Mouse (Mus musculus) forebrain, embryonic 13.5 days (tissue): ENCODE measurements around the gene Mt2. TPM values are rescaled to one million over a fixed set of nuclear protein-coding genes. Genes with fewer than 3 reads are reported as not detected.

ENCODE experiments used
- ATAC-seq: fragments of 200-750 bp; cut with Nextera tagmentation; 2 replicates; pipeline ENCODE4 v1.8.0; 2017
- H3K27ac ChIP-seq: fragments of 300-500 bp; sonication (generic); 2 replicates; pipeline ENCODE4 v1.5.1; 2015; ENCODE audit warnings: inconsistent platforms, mild to moderate bottlenecking, moderate library complexity
- H3K27me3 ChIP-seq: fragments of 300-500 bp; sonication (generic); 2 replicates; pipeline ENCODE4 v1.6.1; 2015; ENCODE audit warnings: mild to moderate bottlenecking, inconsistent platforms
- H3K36me3 ChIP-seq: fragments of 300-500 bp; sonication (generic); 2 replicates; pipeline ENCODE4 v1.6.1; 2015; ENCODE audit warnings: mild to moderate bottlenecking, inconsistent platforms; ENCODE audit not compliant: poor library complexity, severe bottlenecking
- H3K4me1 ChIP-seq: fragments of 300-500 bp; sonication (generic); 2 replicates; pipeline ENCODE4 v1.6.1; 2015; ENCODE audit warnings: inconsistent platforms
- H3K4me2 ChIP-seq: fragments of 300-500 bp; sonication (generic); 2 replicates; pipeline ENCODE4 v1.6.1; 2015; ENCODE audit warnings: inconsistent platforms, mild to moderate bottlenecking, moderate library complexity
- H3K4me3 ChIP-seq: fragments of 300-500 bp; sonication (generic); 2 replicates; pipeline ENCODE4 v1.5.1; 2015; ENCODE audit warnings: mild to moderate bottlenecking, inconsistent platforms
- H3K9ac ChIP-seq: fragments of 300-500 bp; sonication (generic); 2 replicates; pipeline ENCODE4 v1.6.1; 2015; ENCODE audit warnings: mild to moderate bottlenecking, inconsistent platforms
- H3K9me3 ChIP-seq: fragments of 300-500 bp; sonication (generic); replicated peaks from 2 replicates; pipeline ENCODE4 v1.6.1; 2016; ENCODE audit warnings: inconsistent platforms
- WGBS: fragments of 180-500 bp; shearing (Covaris S2); methylation state at CpG from one replicate; pipeline ENCODE4 v1.1.7; 2015; 5-methylcytosine and 5-hydroxymethylcytosine counted together
- polyA plus RNA-seq: library from polyadenylated mRNA; unstranded; fragments of >200 nt; fragmentation: Nextera tagmentation; extraction: Ambion mirVana; gene quantifications from 2 replicates; pipeline ENCODE4 v1.2.1, GENCODE M21; 2015

Mt2 gene
- polyA plus RNA-seq, 1 experiment from 2014 or later, result 41.0 TPM

GRCm38 (mm10) chr8:94210225-94210624 is 37.8 kb downstream of the Mt2 start:
- 77% methylated on average over 3 of the region's 3 CpGs for WGBS
- Histone ChIP-seq H3K9ac (no peak overlapping the region), H3K4me2 (no peak overlapping the region), H3K4me1 (peaks cover 12% of the 10 kb centered on the region), H3K4me3 (no peak overlapping the region), H3K27me3 (no peaks in the 10 kb centered on the region), H3K9me3 (no peaks in the 10 kb centered on the region), H3K36me3 (no peaks in the 10 kb centered on the region), H3K27ac (no peak overlapping the region)
- ATAC-seq, result no peak

GRCm38 (mm10) chr8:94213819-94214218 is 41.4 kb downstream of the Mt2 start:
- 36% methylated on average over 6 of the region's 6 CpGs for WGBS
- ATAC-seq, result no peak

GRCm38 (mm10) chr8:94214252-94215173 is 42.0 kb downstream of the Mt2 start, which contains the start of gene Nup93:
Gene Nup93 (plus strand): TSS chr8:94214564.
- peak within 1 kb of the TSS; percentile 48; the same call in 1 of the 2 replicates for H3K27ac ChIP-seq
- under 1% methylated on average over 58 of the region's 68 CpGs for WGBS
- peak within 1 kb of the TSS; percentile 86 for H3K9ac ChIP-seq
- peak; percentile 98 for ATAC-seq
- peak within 1 kb of the TSS; percentile 87 for H3K4me3 ChIP-seq
- H3K4me1 ChIP-seq, result peaks cover 29% of the 10 kb centered on the region
- H3K27me3 ChIP-seq, result no peaks in the 10 kb centered on the region
- H3K4me2 ChIP-seq, result peak within 1 kb of the TSS; percentile 92
- H3K36me3 ChIP-seq, result no peaks in the 10 kb centered on the region
- no peaks in the 10 kb centered on the region for H3K9me3 ChIP-seq

More at GRCm38 (mm10) chr8:94213819-94214218, 41.4 kb downstream of the Mt2 start:
- H3K4me1 ChIP-seq, result peaks cover 29% of the 10 kb centered on the region
- no peaks in the 10 kb centered on the region for H3K36me3 ChIP-seq
- H3K9ac ChIP-seq, result peak overlapping the region; percentile 1; the same call in 1 of the 2 replicates
- H3K4me3 ChIP-seq, result peak overlapping the region; percentile 87
- H3K27ac ChIP-seq, result no peak overlapping the region
- H3K9me3 ChIP-seq, result no peaks in the 10 kb centered on the region
- no peaks in the 10 kb centered on the region for H3K27me3 ChIP-seq
- peak overlapping the region; percentile 92 for H3K4me2 ChIP-seq

Other genes with a start within 250 kb of the Mt2 start
- 50.8 TPM in 2 replicates for gene Amfr, start 159.8 kb upstream of the Mt2 start, polyA plus RNA-seq
- gene Nudt21, start 135.6 kb upstream of the Mt2 start, polyA plus RNA-seq, result 175 and 190 TPM in 2 replicates
- 13.3 and 14.3 TPM in 2 replicates for gene Ogfod1, start 135.5 kb upstream of the Mt2 start, polyA plus RNA-seq
- gene Bbs2, start 73.7 kb upstream of the Mt2 start, polyA plus RNA-seq, result 16.9 and 23.7 TPM in 2 replicates
- gene Mt4, start 35.5 kb upstream of the Mt2 start, polyA plus RNA-seq, result not detected in 2 replicates
- 188 and 208 TPM in 2 replicates for gene Mt3, start 20.1 kb upstream of the Mt2 start, polyA plus RNA-seq
- gene Mt1, start 6.4 kb downstream of the Mt2 start, polyA plus RNA-seq, result 91.0 and 105 TPM in 2 replicates
- 83.6 and 98.8 TPM in 2 replicates for gene Nup93, start 41.9 kb downstream of the Mt2 start, polyA plus RNA-seq
- gene Slc12a3, start 156.5 kb downstream of the Mt2 start, polyA plus RNA-seq, result not detected in 2 replicates
- 50.9 and 53.9 TPM in 2 replicates for gene Herpud1, start 213.8 kb downstream of the Mt2 start, polyA plus RNA-seq